25 mouse cellular contexts compared by ENCODE assay signal in the genomic region with DNA sequence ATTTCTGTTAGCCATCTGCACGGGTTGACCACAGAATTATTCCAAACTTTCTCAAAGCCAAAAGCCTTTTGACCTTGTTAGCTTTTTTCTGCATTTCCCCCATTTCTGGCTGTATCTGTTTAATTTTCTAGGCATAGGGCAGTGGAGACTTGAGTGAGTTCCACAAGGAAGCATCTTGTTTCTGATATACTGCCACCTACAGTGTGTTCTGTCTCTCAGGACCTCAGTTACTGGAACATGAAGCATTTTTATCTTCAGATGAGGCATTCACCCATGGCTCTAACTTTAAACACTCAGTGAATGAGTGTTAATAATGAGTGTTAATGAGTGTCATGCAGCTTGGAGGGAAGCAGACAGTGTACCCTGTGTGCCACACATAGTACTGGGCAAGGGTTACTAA. TPM values are rescaled to one million over a fixed set of nuclear protein-coding genes. Genes with fewer than 3 reads are reported as not detected.
A peak's percentile ranks its signal among the peaks of the same experiment; 100 is the strongest.
DNase-seq lines count a peak whose midpoint lies in the region; ATAC-seq and TF ChIP-seq lines count a peak whose summit lies in the region.
"Had no signal": no experiment of that assay in that cellular context is flagged by ENCODE, and none has a peak within 500 bp of the region (broad histone marks: within the 10 kb centered on the region; RNA-seq: fewer than 3 reads in every experiment).

No protein-coding gene starts in this region.

- H3K4me1 ChIP-seq in forebrain, postnatal 0 days (ENCODE audit: insufficient read depth), result no peaks in the 10 kb centered on the region
- no peaks in the 10 kb centered on the region for H3K4me1 ChIP-seq in forebrain, embryonic 12.5 days
- H3K4me1 ChIP-seq in kidney, postnatal 0 days (replicated peaks; ENCODE audit: insufficient read depth, low read length), result no peaks in the 10 kb centered on the region
- no peaks in the 10 kb centered on the region for H3K4me1 ChIP-seq in midbrain, postnatal 0 days (ENCODE audit: insufficient read depth, low read length)
- H3K4me1 ChIP-seq in midbrain, embryonic 14.5 days (ENCODE audit: control insufficient read depth, insufficient read depth, low read length), result no peaks in the 10 kb centered on the region
- H3K4me1 ChIP-seq: forebrain, embryonic 10.5 days; limb, embryonic 15.5 days; midbrain, embryonic 12.5 days; neural tube, embryonic 13.5 days had no signal

- WGBS in forebrain, postnatal 0 days, result 88% methylated on average over 1 of the region's 1 CpGs
- 85% methylated on average over 1 of the region's 1 CpGs for WGBS in forebrain, embryonic 12.5 days
- WGBS in kidney, postnatal 0 days, result 90% methylated on average over 1 of the region's 1 CpGs
- 93% methylated on average over 1 of the region's 1 CpGs for WGBS in midbrain, postnatal 0 days
- 85% methylated on average over 1 of the region's 1 CpGs for WGBS in midbrain, embryonic 14.5 days

- TF ChIP-seq CTCF in forebrain, postnatal 0 days (IDR thresholded peaks at IDR 0.05; ENCODE audit: low read depth), result peak; percentile 48
- peak; percentile 30; the same call in 1 of the 2 replicates for TF ChIP-seq CTCF in kidney, postnatal 0 days (IDR thresholded peaks at IDR 0.05; ENCODE audit: low read depth)
- peak; percentile 53 for TF ChIP-seq CTCF in midbrain, postnatal 0 days (IDR thresholded peaks at IDR 0.05)

- no peak for ATAC-seq in forebrain, postnatal 0 days
- ATAC-seq in forebrain, embryonic 12.5 days (ENCODE audit: low FRiP score), result no peak
- ATAC-seq in kidney, postnatal 0 days (replicated peaks; ENCODE audit: low FRiP score, low read depth), result no peak
- no peak for ATAC-seq in midbrain, postnatal 0 days (ENCODE audit: low FRiP score)
- no peak for ATAC-seq in midbrain, embryonic 14.5 days (ENCODE audit: low FRiP score, low TSS enrichment)
- ATAC-seq: activated CD4-positive, CD25-positive, alpha-beta regulatory T cell, adult 4 months; inflammation-experienced regulatory T-cells, adult 6 months had no signal

- no peaks in the 10 kb centered on the region for H3K9me3 ChIP-seq in forebrain, postnatal 0 days (ENCODE audit: low read length)
- no peaks in the 10 kb centered on the region for H3K9me3 ChIP-seq in forebrain, embryonic 12.5 days
- H3K9me3 ChIP-seq in kidney, postnatal 0 days (replicated peaks; ENCODE audit: low read length), result no peaks in the 10 kb centered on the region
- no peaks in the 10 kb centered on the region for H3K9me3 ChIP-seq in midbrain, postnatal 0 days (ENCODE audit: low read length)
- no peaks in the 10 kb centered on the region for H3K9me3 ChIP-seq in midbrain, embryonic 14.5 days (ENCODE audit: control insufficient read depth, low read length)
- H3K9me3 ChIP-seq: forebrain, embryonic 10.5 days; limb, embryonic 15.5 days; midbrain, embryonic 12.5 days; neural tube, embryonic 13.5 days had no signal

- no peak overlapping the region for H3K4me2 ChIP-seq in forebrain, postnatal 0 days (ENCODE audit: low read depth)
- H3K4me2 ChIP-seq in forebrain, embryonic 12.5 days, result no peak overlapping the region
- H3K4me2 ChIP-seq in kidney, postnatal 0 days (ENCODE audit: low read length), result no peak overlapping the region
- no peak overlapping the region for H3K4me2 ChIP-seq in midbrain, postnatal 0 days (ENCODE audit: low read depth, low read length, poor library complexity, severe bottlenecking)
- no peak overlapping the region for H3K4me2 ChIP-seq in midbrain, embryonic 14.5 days (ENCODE audit: low read length)
- H3K4me2 ChIP-seq: heart, embryonic 11.5 days; limb, embryonic 15.5 days; midbrain, embryonic 12.5 days; neural tube, embryonic 13.5 days had no signal

- H3K27me3 ChIP-seq in forebrain, postnatal 0 days (ENCODE audit: insufficient read depth, low read length), result no peaks in the 10 kb centered on the region
- no peaks in the 10 kb centered on the region for H3K27me3 ChIP-seq in forebrain, embryonic 12.5 days
- no peaks in the 10 kb centered on the region for H3K27me3 ChIP-seq in kidney, postnatal 0 days (ENCODE audit: insufficient read depth, low read length)
- H3K27me3 ChIP-seq in midbrain, postnatal 0 days (ENCODE audit: insufficient read depth, low read length), result no peaks in the 10 kb centered on the region
- no peaks in the 10 kb centered on the region for H3K27me3 ChIP-seq in midbrain, embryonic 14.5 days (ENCODE audit: control insufficient read depth, insufficient read depth, low read length)
- H3K27me3 ChIP-seq: limb, embryonic 15.5 days; midbrain, embryonic 12.5 days; neural tube, embryonic 13.5 days had no signal

- H3K4me3 ChIP-seq in forebrain, postnatal 0 days (ENCODE audit: low read depth, low read length), result no peak overlapping the region
- no peak overlapping the region for H3K4me3 ChIP-seq in forebrain, embryonic 12.5 days (replicated peaks)
- H3K4me3 ChIP-seq in kidney, postnatal 0 days (replicated peaks; ENCODE audit: low read depth, low read length), result no peak overlapping the region
- H3K4me3 ChIP-seq in midbrain, postnatal 0 days (ENCODE audit: low read depth, low read length), result no peak overlapping the region
- H3K4me3 ChIP-seq in midbrain, embryonic 14.5 days (replicated peaks; ENCODE audit: low read depth, low read length), result no peak overlapping the region
- H3K4me3 ChIP-seq: forebrain, embryonic 10.5 days; limb, embryonic 15.5 days; midbrain, embryonic 12.5 days; neural tube, embryonic 13.5 days had no signal

- no peak for DNase-seq in forebrain, postnatal 0 days
- DNase-seq in kidney, postnatal 0 days (ENCODE audit: low spot score), result peak; percentile 26
- DNase-seq in kidney, adult 18-20 months, result no peak
- DNase-seq in midbrain, postnatal 0 days (ENCODE audit: low spot score), result no peak
- DNase-seq in midbrain, embryonic 14.5 days, result no peak
- DNase-seq in adrenal gland, adult 2 months, result no peak
- DNase-seq in left cerebral cortex, adult 18-20 months (ENCODE audit: low spot score in 2 of 2), result no peak
- DNase-seq: adrenal gland, postnatal 36 days; cerebellum, adult 18-20 months; gastrocnemius, postnatal 25 days; heart, postnatal 10 days; kidney, postnatal 4 days; lung, adult 2 months; right cerebral cortex, adult 18-20 months; thymus, postnatal 36 days had no signal

- peaks cover 84% of the 10 kb centered on the region for H3K36me3 ChIP-seq in forebrain, postnatal 0 days (ENCODE audit: insufficient read depth)
- H3K36me3 ChIP-seq in forebrain, embryonic 12.5 days (replicated peaks), result peaks cover 95% of the 10 kb centered on the region
- H3K36me3 ChIP-seq in kidney, postnatal 0 days (ENCODE audit: insufficient read depth, low read length), result peaks cover 68% of the 10 kb centered on the region
- H3K36me3 ChIP-seq in midbrain, postnatal 0 days (ENCODE audit: insufficient read depth, low read length), result peaks cover 66% of the 10 kb centered on the region
- H3K36me3 ChIP-seq in midbrain, embryonic 14.5 days (ENCODE audit: control insufficient read depth, insufficient read depth, low read length), result peaks cover 92% of the 10 kb centered on the region

- no peak overlapping the region for H3K27ac ChIP-seq in forebrain, postnatal 0 days (ENCODE audit: low read depth, low read length)
- H3K27ac ChIP-seq in forebrain, embryonic 12.5 days, result no peak overlapping the region
- no peak overlapping the region for H3K27ac ChIP-seq in kidney, postnatal 0 days
- no peak overlapping the region for H3K27ac ChIP-seq in midbrain, postnatal 0 days (ENCODE audit: low read depth, low read length)
- no peak overlapping the region for H3K27ac ChIP-seq in midbrain, embryonic 14.5 days (replicated peaks; ENCODE audit: low read depth, low read length)
- H3K27ac ChIP-seq: forebrain, embryonic 10.5 days; limb, embryonic 15.5 days; midbrain, embryonic 12.5 days; neural tube, embryonic 13.5 days had no signal

- no peak overlapping the region for H3K9ac ChIP-seq in forebrain, postnatal 0 days
- no peak overlapping the region for H3K9ac ChIP-seq in forebrain, embryonic 12.5 days
- H3K9ac ChIP-seq in kidney, postnatal 0 days (ENCODE audit: low read depth, low read length), result no peak overlapping the region
- no peak overlapping the region for H3K9ac ChIP-seq in midbrain, postnatal 0 days (replicated peaks; ENCODE audit: low read length, poor library complexity, severe bottlenecking)
- no peak overlapping the region for H3K9ac ChIP-seq in midbrain, embryonic 14.5 days (replicated peaks; ENCODE audit: low read length)
- H3K9ac ChIP-seq: limb, embryonic 15.5 days; midbrain, embryonic 12.5 days; neural tube, embryonic 13.5 days had no signal

RNA-seq across cellular contexts. Expression of a gene that starts 8.2 kb away (rescaled TPM):
- 4.4 and 5.6 TPM in 2 replicates for total RNA-seq in forebrain, postnatal 0 days (2014; rRNA removed)
- 21.5 and 28.0 TPM in 2 replicates for polyA plus RNA-seq in forebrain, postnatal 0 days (2015; fragmentation: Nextera tagmentation; extraction: Ambion mirVana)
- 4.9 and 5.2 TPM in 2 replicates for polyA plus RNA-seq in forebrain, embryonic 12.5 days (2016; fragmentation: Nextera tagmentation; extraction: Ambion mirVana)
- polyA plus RNA-seq in kidney, postnatal 0 days (2015; fragmentation: Nextera tagmentation; extraction: Ambion mirVana), result 0.28 and 0.45 TPM in 2 replicates
- total RNA-seq in midbrain, postnatal 0 days (2014; rRNA removed), result 5.4 and 5.6 TPM in 2 replicates
- polyA plus RNA-seq in midbrain, postnatal 0 days (2015; fragmentation: Nextera tagmentation; extraction: Ambion mirVana), result 35.1 and 36.0 TPM in 2 replicates
- polyA plus RNA-seq in midbrain, embryonic 14.5 days (2014; fragmentation: Nextera tagmentation; extraction: Ambion mirVana), result 17.8 and 18.0 TPM in 2 replicates
- total RNA-seq in adrenal gland, adult 2 months (2021), result 1 to 10 TPM; 2.0 to 2.9 TPM
- 3.3 and 4.2 TPM in 2 replicates for polyA plus RNA-seq in adrenal gland, adult 2 months (2012; rRNA removed)
- 10 to 100 TPM; 60.0 to 64.6 TPM for total RNA-seq in left cerebral cortex, adult 18-20 months (2021)

RNA-seq across cellular contexts. Expression of a gene that starts 23.0 kb away (rescaled TPM):
- total RNA-seq in forebrain, postnatal 0 days (2014; rRNA removed), result 24.1 and 35.0 TPM in 2 replicates
- 90.0 and 95.7 TPM in 2 replicates for polyA plus RNA-seq in forebrain, postnatal 0 days (2015; fragmentation: Nextera tagmentation; extraction: Ambion mirVana)
- 83.0 and 88.7 TPM in 2 replicates for polyA plus RNA-seq in forebrain, embryonic 12.5 days (2016; fragmentation: Nextera tagmentation; extraction: Ambion mirVana)
- polyA plus RNA-seq in kidney, postnatal 0 days (2015; fragmentation: Nextera tagmentation; extraction: Ambion mirVana), result 51.2 and 53.4 TPM in 2 replicates
- total RNA-seq in midbrain, postnatal 0 days (2014; rRNA removed), result 20.6 and 32.0 TPM in 2 replicates
- polyA plus RNA-seq in midbrain, postnatal 0 days (2015; fragmentation: Nextera tagmentation; extraction: Ambion mirVana), result 84.7 and 93.0 TPM in 2 replicates
- 86.3 and 106 TPM in 2 replicates for polyA plus RNA-seq in midbrain, embryonic 14.5 days (2014; fragmentation: Nextera tagmentation; extraction: Ambion mirVana)
- total RNA-seq in adrenal gland, adult 2 months (2021), result 10 to 100 TPM; 21.7 to 28.7 TPM
- 39.9 and 41.9 TPM in 2 replicates for polyA plus RNA-seq in adrenal gland, adult 2 months (2012; rRNA removed)
- 10 to 100 TPM; 53.7 to 57.3 TPM for total RNA-seq in left cerebral cortex, adult 18-20 months (2021)

RNA-seq across cellular contexts. Expression of a gene that starts 23.1 kb away (rescaled TPM):
- 59.3 and 71.1 TPM in 2 replicates for total RNA-seq in forebrain, postnatal 0 days (2014; rRNA removed)
- 63.8 and 72.5 TPM in 2 replicates for polyA plus RNA-seq in forebrain, postnatal 0 days (2015; fragmentation: Nextera tagmentation; extraction: Ambion mirVana)
- 28.9 and 32.5 TPM in 2 replicates for polyA plus RNA-seq in forebrain, embryonic 12.5 days (2016; fragmentation: Nextera tagmentation; extraction: Ambion mirVana)
- polyA plus RNA-seq in kidney, postnatal 0 days (2015; fragmentation: Nextera tagmentation; extraction: Ambion mirVana), result 18.7 and 19.6 TPM in 2 replicates
- 99.3 and 110 TPM in 2 replicates for total RNA-seq in midbrain, postnatal 0 days (2014; rRNA removed)
- 71.4 and 73.4 TPM in 2 replicates for polyA plus RNA-seq in midbrain, postnatal 0 days (2015; fragmentation: Nextera tagmentation; extraction: Ambion mirVana)
- 51.2 and 53.4 TPM in 2 replicates for polyA plus RNA-seq in midbrain, embryonic 14.5 days (2014; fragmentation: Nextera tagmentation; extraction: Ambion mirVana)
- total RNA-seq in adrenal gland, adult 2 months (2021), result 10 to 100 TPM; 11.0 to 14.7 TPM
- 20.2 and 21.3 TPM in 2 replicates for polyA plus RNA-seq in adrenal gland, adult 2 months (2012; rRNA removed)
- 10 to 100 TPM; 41.2 to 46.1 TPM for total RNA-seq in left cerebral cortex, adult 18-20 months (2021)

RNA-seq across cellular contexts. Expression of a gene that starts 29.6 kb away (rescaled TPM):
- total RNA-seq in forebrain, postnatal 0 days (2014; rRNA removed), result 0.23 TPM in 1 of 2 replicates, not detected in the other
- polyA plus RNA-seq in forebrain, postnatal 0 days (2015; fragmentation: Nextera tagmentation; extraction: Ambion mirVana), result 0.21 and 0.31 TPM in 2 replicates
- 0.27 and 0.32 TPM in 2 replicates for polyA plus RNA-seq in forebrain, embryonic 12.5 days (2016; fragmentation: Nextera tagmentation; extraction: Ambion mirVana)
- 0.11 TPM in 1 of 2 replicates, not detected in the other for polyA plus RNA-seq in kidney, postnatal 0 days (2015; fragmentation: Nextera tagmentation; extraction: Ambion mirVana)
- total RNA-seq in midbrain, postnatal 0 days (2014; rRNA removed), result not detected in 2 replicates
- 0.44 and 0.50 TPM in 2 replicates for polyA plus RNA-seq in midbrain, postnatal 0 days (2015; fragmentation: Nextera tagmentation; extraction: Ambion mirVana)
- 0.41 TPM in 1 of 2 replicates, not detected in the other for polyA plus RNA-seq in midbrain, embryonic 14.5 days (2014; fragmentation: Nextera tagmentation; extraction: Ambion mirVana)
- not detected for total RNA-seq in adrenal gland, adult 2 months (2021)
- 0.10 TPM in 1 of 2 replicates, not detected in the other for polyA plus RNA-seq in adrenal gland, adult 2 months (2012; rRNA removed)
- under 1 TPM in 1 of 2 experiments, not detected in 1; 0.49 TPM for total RNA-seq in left cerebral cortex, adult 18-20 months (2021)
- total RNA-seq: adrenal gland, postnatal 36 days; gastrocnemius, postnatal 25 days; heart, postnatal 10 days; layer of hippocampus, postnatal 10 days had no signal
- polyA plus RNA-seq: activated CD4-positive, CD25-positive, alpha-beta regulatory T cell, adult 4 months; inflammation-experienced regulatory T-cells, adult 6 months; kidney, embryonic 14.5 days; lung, adult 2 months; neural tube, embryonic 13.5 days had no signal

RNA-seq across cellular contexts. Expression of a gene that starts 30.1 kb away (rescaled TPM):
- 10.3 and 10.9 TPM in 2 replicates for total RNA-seq in forebrain, postnatal 0 days (2014; rRNA removed)
- polyA plus RNA-seq in forebrain, postnatal 0 days (2015; fragmentation: Nextera tagmentation; extraction: Ambion mirVana), result 15.2 and 16.8 TPM in 2 replicates
- 35.7 and 37.0 TPM in 2 replicates for polyA plus RNA-seq in forebrain, embryonic 12.5 days (2016; fragmentation: Nextera tagmentation; extraction: Ambion mirVana)
- 14.6 and 17.8 TPM in 2 replicates for polyA plus RNA-seq in kidney, postnatal 0 days (2015; fragmentation: Nextera tagmentation; extraction: Ambion mirVana)
- total RNA-seq in midbrain, postnatal 0 days (2014; rRNA removed), result 9.8 and 11.2 TPM in 2 replicates
- 15.4 and 15.6 TPM in 2 replicates for polyA plus RNA-seq in midbrain, postnatal 0 days (2015; fragmentation: Nextera tagmentation; extraction: Ambion mirVana)
- 13.8 and 13.9 TPM in 2 replicates for polyA plus RNA-seq in midbrain, embryonic 14.5 days (2014; fragmentation: Nextera tagmentation; extraction: Ambion mirVana)
- 1 to 10 TPM; 2.9 to 6.8 TPM for total RNA-seq in adrenal gland, adult 2 months (2021)
- 9.7 and 12.9 TPM in 2 replicates for polyA plus RNA-seq in adrenal gland, adult 2 months (2012; rRNA removed)
- total RNA-seq in left cerebral cortex, adult 18-20 months (2021), result 10 to 100 TPM in 1 of 2 experiments, 1 to 10 TPM in 1; 9.5 to 11.2 TPM
